ENCODE assay signal across 24 mouse cellular contexts in the genomic region with DNA sequence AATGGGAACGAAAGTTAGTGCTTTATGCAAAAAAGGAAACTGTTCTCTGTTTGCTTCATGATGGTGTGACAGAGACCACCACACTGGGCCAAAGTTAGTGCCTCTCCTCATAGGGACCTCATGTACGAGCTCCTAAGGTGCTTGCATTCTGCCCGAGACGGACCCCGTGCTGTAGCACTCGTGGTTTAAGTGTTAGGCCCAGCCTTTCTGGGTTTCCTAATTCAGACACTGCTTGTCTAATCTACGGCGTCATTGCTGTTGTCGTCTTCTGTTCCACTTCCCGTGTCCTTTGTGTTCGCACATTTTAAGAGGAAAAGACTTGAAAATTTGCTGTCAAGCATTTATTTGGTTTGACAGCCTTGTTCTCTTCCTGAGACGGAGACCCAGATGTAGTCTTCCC. TPM values are rescaled to one million over a fixed set of nuclear protein-coding genes. Genes with fewer than 3 reads are reported as not detected.
DNase-seq lines count a peak whose midpoint lies in the region; ATAC-seq and TF ChIP-seq lines count a peak whose summit lies in the region.
"Had no signal": no experiment of that assay in that cellular context is flagged by ENCODE, and none has a peak within 500 bp of the region (broad histone marks: within the 10 kb centered on the region; RNA-seq: fewer than 3 reads in every experiment).

No protein-coding gene starts in this region.

- H3K4me2 ChIP-seq in liver, embryonic 11.5 days, result no peak overlapping the region
- H3K4me2 ChIP-seq: hindbrain, embryonic 14.5 days; kidney, embryonic 15.5 days; midbrain, embryonic 12.5 days; neural tube, embryonic 12.5 days had no signal

- no peak for TF ChIP-seq CTCF in liver, adult 2 months (IDR thresholded peaks at IDR 0.05; ENCODE audit: low read depth, low read length)

- no peaks in the 10 kb centered on the region for H3K36me3 ChIP-seq in liver, adult 2 months (ENCODE audit: control insufficient read depth, insufficient read depth, low read length)
- H3K36me3 ChIP-seq in liver, embryonic 11.5 days (ENCODE audit: control insufficient read depth, insufficient read depth, low read length), result no peaks in the 10 kb centered on the region
- H3K36me3 ChIP-seq: embryonic facial prominence, embryonic 10.5 days; kidney, embryonic 15.5 days; midbrain, embryonic 12.5 days; neural tube, embryonic 12.5 days had no signal

- H3K27me3 ChIP-seq in liver, adult 2 months (ENCODE audit: control insufficient read depth, insufficient read depth, low read length), result no peaks in the 10 kb centered on the region
- no peaks in the 10 kb centered on the region for H3K27me3 ChIP-seq in liver, embryonic 11.5 days (replicated peaks; ENCODE audit: control insufficient read depth, insufficient read depth, low read length)
- H3K27me3 ChIP-seq: kidney, embryonic 15.5 days; midbrain, embryonic 12.5 days; neural tube, embryonic 12.5 days had no signal

- no peaks in the 10 kb centered on the region for H3K79me2 ChIP-seq in liver, adult 2 months (ENCODE audit: control insufficient read depth, insufficient read depth, low read length)

- H3K9me3 ChIP-seq in liver, embryonic 11.5 days (ENCODE audit: control insufficient read depth, low read length), result no peaks in the 10 kb centered on the region
- H3K9me3 ChIP-seq: embryonic facial prominence, embryonic 10.5 days; kidney, embryonic 15.5 days; midbrain, embryonic 12.5 days; neural tube, embryonic 12.5 days had no signal

- H3K4me1 ChIP-seq in liver, adult 2 months (ENCODE audit: control insufficient read depth, insufficient read depth, low read length), result peaks cover 6% of the 10 kb centered on the region
- H3K4me1 ChIP-seq in liver, embryonic 11.5 days (replicated peaks; ENCODE audit: control insufficient read depth, insufficient read depth, low read length), result no peaks in the 10 kb centered on the region
- H3K4me1 ChIP-seq: embryonic facial prominence, embryonic 10.5 days; kidney, embryonic 15.5 days; midbrain, embryonic 12.5 days; neural tube, embryonic 12.5 days had no signal

- 74% methylated on average over 12 of the region's 12 CpGs for WGBS in liver, adult 2 months
- WGBS in liver, embryonic 11.5 days, result 58% methylated on average over 12 of the region's 12 CpGs

- no peak overlapping the region for H3K9ac ChIP-seq in liver, adult 2 months (ENCODE audit: low read depth, low read length)
- H3K9ac ChIP-seq in liver, embryonic 11.5 days (ENCODE audit: low read depth, low read length), result no peak overlapping the region
- H3K9ac ChIP-seq: hindbrain, embryonic 14.5 days; kidney, embryonic 15.5 days; midbrain, embryonic 12.5 days; neural tube, embryonic 12.5 days had no signal

- no peak overlapping the region for H3K4me3 ChIP-seq in liver, adult 2 months (ENCODE audit: insufficient read depth, low read depth, low read length)
- H3K4me3 ChIP-seq in liver, embryonic 11.5 days (ENCODE audit: low read depth, low read length), result no peak overlapping the region
- H3K4me3 ChIP-seq: embryonic facial prominence, embryonic 10.5 days; heart, adult 2 months; kidney, embryonic 15.5 days; midbrain, embryonic 12.5 days; neural tube, embryonic 12.5 days had no signal

- peak overlapping the region; percentile 33; the same call in 1 of the 2 replicates for H3K27ac ChIP-seq in liver, adult 2 months (replicated peaks; ENCODE audit: insufficient read depth, low read depth, low read length)
- H3K27ac ChIP-seq in liver, embryonic 11.5 days (ENCODE audit: low read depth, low read length), result no peak overlapping the region
- H3K27ac ChIP-seq: embryonic facial prominence, embryonic 10.5 days; heart, adult 2 months; hindbrain, embryonic 14.5 days; kidney, embryonic 15.5 days; midbrain, embryonic 12.5 days; neural tube, embryonic 12.5 days had no signal

- DNase-seq in liver, adult 2 months (ENCODE audit: extremely low read depth, low read depth, low spot score), result peak; percentile 34
- DNase-seq in liver, embryonic 11.5 days (ENCODE audit: low spot score), result no peak
- DNase-seq in CD4-positive helper T cell, adult 2 months (ENCODE audit: low read depth, low spot score), result peak; percentile 13
- DNase-seq in naive thymus-derived CD4-positive, alpha-beta T cell, adult 2 months (ENCODE audit: low read depth), result peak; percentile 49
- DNase-seq in spleen, adult 12 weeks (ENCODE audit: low spot score), result no peak
- no peak for DNase-seq in ovary, adult 18-20 months (ENCODE audit: low spot score)
- DNase-seq: adrenal gland, adult 8-10 months; cerebellum, adult 11-12 months; cerebellum, postnatal 10 days; gastrocnemius, postnatal 10 days; heart, adult 2 months; kidney, postnatal 36 days; retina, postnatal 1 day; right cerebral cortex, postnatal 25 days; thymus, postnatal 36 days had no signal

- no peak for ATAC-seq in liver, embryonic 11.5 days (replicated peaks; ENCODE audit: low FRiP score)
- ATAC-seq in granulocyte monocyte progenitor cell, adult 5-6 weeks (replicated peaks; ENCODE audit: poor library complexity, severe bottlenecking), result peak; percentile 45
- ATAC-seq: activated CD4-positive, CD25-positive, alpha-beta regulatory T cell, adult 4 months; forebrain, embryonic 16.5 days; intestine, embryonic 16.5 days had no signal

- no peak for TF ChIP-seq POLR2A in liver, adult 2 months (IDR thresholded peaks at IDR 0.05; ENCODE audit: extremely low read depth, insufficient read depth, low read length)

RNA-seq across cellular contexts. Expression of a gene that starts 23.0 kb away (rescaled TPM):
- 17.1 and 25.5 TPM in 2 replicates for total RNA-seq in liver, adult 2 months (2014; rRNA removed)
- 5.0 and 5.7 TPM in 2 replicates for polyA plus RNA-seq in liver, adult 2 months (2012; rRNA removed)
- 7.6 and 10.1 TPM in 2 replicates for polyA plus RNA-seq in liver, embryonic 11.5 days (2014; fragmentation: Nextera tagmentation; extraction: Ambion mirVana)
- total RNA-seq in granulocyte monocyte progenitor cell, adult 5-6 weeks (2014; fragmentation: Nextera tagmentation), result 7.0 and 11.7 TPM in 2 replicates
- total RNA-seq in granulocyte monocyte progenitor cell, adult 5-6 weeks (2017), result 14.7 and 29.9 TPM in 2 replicates

Comparison
In these comparisons a context has a peak if more than half of its experiments do, and no peak if none do; other contexts are left out.
1. DNase-seq: peak in liver, adult 2 months (single experiment), CD4-positive helper T cell, adult 2 months (single experiment) and naive thymus-derived CD4-positive, alpha-beta T cell, adult 2 months (single experiment); none in liver, embryonic 11.5 days (single experiment), spleen, adult 12 weeks (single experiment) and ovary, adult 18-20 months (single experiment).